Mouse (Mus musculus) ES-CJ7 (cell line): ENCODE results near the gene Parp6.

Experiments used
- DNase-seq: peaks from one replicate; pipeline ENCODE4 v3.0.0; 2011; ENCODE audit warnings: low read depth, low spot score

Gene Parp6

DNA sequence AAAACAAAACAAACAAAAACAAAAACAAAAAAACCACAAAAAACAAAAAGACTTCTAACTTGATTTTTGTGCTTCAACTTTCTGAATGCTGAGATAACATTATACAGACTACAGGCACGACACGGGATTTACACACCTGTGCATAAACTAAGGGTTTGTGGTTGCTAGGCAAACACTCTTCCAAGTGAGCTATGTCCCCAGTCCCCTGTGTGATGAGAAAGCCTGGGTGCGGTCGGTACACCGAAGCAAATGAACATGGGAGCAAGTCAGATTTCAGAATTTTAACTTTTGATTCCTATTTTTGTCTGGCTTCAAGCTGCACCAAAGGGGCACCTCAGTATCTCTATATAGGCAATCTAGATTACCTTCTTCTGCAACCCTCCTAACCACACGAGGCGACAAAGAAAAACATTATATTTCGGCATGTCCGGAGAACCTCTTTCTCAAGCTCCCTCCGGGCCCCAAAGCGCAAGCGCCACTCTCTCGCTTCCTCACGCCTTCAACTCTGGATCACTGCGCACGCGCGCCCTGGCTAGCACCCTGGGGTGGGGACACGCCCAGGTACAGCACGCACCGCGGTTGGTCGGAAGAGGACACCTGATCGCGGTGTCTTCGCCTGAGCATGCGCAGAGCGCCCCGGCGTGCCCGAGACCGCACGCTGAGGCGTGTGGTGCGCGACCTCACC is at the start of gene Parp6:
Gene Parp6 (plus strand): TSS at position 663 of the 685 bp plus-strand sequence.
- DNase-seq, result peak; percentile 99

DNA sequence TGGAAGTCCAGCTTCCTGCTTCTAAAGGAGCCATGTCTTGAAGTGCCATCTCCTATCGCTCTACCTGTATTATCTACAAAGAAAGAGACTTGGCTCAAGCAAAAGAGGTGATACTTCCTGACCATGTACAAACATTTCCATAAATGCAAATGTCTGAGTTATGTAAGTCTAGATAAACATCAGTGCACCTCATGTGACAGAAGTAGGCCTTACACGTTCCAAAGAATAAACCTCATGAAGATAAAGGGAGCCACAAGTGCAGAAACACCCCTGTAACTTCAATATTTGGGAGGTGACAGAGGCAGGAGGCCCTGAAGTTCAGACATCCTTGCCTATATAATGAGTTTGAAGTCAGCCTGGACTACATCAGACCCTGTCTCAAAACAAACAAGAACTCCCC is 45.2 kb upstream of the Parp6 start:
- DNase-seq, result no peak

DNA sequence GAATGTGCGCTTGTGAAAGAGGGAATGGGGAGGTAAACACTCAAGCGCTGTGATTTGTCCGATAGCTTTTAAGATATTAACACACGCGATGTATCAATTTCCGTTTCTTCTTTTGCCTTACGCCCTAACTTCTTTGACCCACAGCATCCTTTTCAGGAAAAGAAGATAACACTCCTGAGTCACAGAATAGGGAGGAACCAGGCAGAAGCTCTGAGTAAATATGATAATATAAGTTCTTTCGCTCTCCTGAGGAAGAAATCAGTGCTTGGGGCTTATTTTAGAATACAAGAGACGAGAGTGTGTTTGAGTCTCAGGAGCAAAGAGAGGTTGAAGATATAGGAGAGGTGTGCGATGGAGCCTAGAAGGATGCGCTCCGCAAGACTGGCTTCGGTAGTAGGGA is 39.7 kb upstream of the Parp6 start:
- no peak for DNase-seq

DNA sequence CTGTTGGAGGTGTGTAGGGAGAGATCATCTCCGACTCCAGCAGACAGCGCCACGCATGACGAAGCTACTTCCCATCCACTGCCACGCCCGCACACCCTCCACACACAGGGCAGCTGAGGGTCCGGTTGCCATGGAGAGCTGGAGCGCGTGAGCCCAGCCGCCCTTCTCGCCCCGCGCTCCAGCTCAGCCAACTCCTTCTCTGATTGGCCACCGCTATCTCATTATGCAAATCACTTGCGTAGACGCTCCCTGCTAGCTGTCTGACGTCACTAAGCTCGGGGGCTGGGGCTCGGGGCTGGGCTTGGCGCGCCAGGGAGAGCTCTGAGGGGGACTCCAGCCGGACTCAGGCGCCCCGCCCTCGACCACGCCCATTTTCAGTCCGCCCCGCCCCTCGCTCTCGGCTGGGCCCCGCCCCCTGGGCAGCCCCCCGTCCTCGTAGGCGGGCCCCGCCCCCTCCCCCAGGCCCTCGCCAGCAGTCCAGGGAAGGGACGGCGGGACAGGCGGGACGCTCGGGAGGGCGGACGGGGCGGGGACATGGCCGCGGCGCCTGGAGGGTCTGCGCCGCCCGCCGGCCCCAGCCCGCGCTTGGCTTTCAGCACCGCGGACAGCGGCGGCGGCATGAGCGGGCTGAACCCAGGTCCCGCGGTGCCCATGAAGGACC is 39.1 kb upstream of the Parp6 start, which contains the start of gene Celf6:
Gene Celf6 (plus strand): TSS at position 74 of the 661 bp plus-strand sequence.
- peak; percentile 99 for DNase-seq

DNA sequence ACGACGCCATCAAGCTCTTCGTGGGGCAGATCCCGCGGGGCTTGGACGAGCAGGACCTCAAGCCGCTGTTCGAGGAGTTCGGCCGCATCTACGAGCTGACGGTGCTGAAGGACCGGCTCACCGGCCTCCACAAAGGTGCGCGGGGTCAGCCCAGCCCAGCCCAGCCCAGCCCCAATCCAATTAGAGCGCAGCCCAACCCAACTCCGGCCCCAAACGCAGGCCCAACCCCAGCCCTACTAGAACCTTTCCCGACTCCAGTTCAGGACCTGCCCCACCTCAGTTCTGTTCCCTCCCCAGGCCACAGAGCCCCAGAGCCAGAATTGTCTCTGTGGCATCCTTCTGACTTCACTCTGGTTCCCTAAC is 38.6 kb upstream of the Parp6 start:
- no peak for DNase-seq

DNA sequence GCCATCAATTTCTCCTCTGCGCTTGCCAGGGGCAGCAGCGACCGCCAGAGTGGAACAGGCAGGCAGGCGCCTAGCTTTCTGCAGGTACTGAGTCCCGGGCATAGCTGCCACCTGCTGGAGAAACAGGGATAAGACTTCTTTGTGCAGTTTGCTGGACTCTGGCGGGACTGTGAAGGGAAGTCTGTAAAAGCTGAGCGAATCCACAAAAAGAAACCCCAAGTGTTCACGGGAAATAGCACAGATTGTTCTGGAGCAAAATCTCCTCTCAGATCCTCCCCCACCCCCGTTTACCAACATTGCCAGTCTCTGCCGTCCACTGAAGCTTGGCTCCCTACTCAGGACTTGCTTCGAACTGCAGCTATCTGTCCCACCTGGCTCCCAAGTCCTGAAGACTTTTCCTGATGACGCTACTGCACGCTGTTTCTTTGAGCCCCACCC is 32.2 kb upstream of the Parp6 start:
- peak; percentile 86 for DNase-seq

DNA sequence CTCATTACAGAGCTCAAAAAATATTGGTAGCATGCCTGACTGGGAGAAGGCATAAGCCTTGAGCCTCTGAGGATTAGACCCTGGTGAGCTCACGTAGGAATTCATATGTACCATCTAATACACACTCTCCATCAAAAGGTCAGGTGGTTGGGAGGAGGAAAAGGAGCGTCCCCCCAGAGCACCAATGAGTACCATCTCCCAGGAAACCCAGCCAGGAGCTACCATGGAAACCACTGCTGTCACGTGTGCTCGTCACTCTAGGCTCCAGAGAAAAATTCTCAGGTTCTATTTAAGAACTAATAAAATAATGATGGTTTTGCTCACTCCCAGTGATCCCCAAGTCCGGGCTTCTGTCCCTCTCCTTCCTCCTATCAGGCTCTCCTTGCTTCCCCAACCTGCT is 28.8 kb upstream of the Parp6 start:
- DNase-seq, result no peak

DNA sequence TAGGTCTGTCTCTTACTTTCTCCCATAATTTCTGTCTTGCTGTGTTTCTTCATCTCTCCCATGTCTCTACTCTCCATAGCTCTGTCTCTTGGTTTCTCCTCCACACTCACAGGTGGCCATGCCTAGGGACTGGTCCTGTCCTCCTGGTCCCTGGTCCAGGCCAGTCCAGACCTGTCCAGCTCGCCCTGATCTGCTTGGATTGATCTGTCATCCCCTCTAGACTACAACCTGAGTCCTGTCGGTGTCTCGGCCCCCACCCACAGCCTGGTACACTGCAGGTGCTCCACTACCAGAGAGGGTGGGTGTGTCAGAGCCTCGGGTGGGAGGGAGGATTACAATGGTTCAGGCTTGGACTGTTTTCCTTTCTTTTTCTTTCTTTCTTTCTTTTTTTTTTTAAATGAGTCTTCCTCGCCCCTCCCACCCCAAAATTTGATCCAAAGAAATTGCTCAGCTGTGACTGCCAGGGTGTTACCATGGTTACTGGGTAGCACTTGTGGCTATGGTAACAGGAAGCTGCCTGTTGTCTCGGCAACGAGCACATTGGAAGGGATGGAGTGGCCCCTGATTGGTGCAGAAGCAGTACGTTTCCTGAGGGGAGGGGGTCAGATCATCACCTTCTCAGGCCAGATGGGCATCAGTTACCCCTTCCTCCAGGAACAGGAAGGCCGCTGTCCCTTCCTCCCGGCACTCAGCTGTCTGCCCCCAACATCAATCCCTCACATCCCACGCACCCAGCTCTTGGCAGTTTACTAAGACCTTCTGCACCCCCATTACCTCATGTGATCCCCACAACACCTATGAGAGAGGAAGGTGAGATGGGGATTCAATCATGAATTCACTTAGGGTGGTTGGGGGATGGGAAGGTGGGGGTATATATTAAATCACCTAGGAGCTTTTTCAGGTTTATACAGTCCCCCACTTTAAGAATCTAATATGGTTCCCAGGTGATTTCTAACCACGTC is 28.1 kb upstream of the Parp6 start:
- DNase-seq, result peak; percentile 39

DNA sequence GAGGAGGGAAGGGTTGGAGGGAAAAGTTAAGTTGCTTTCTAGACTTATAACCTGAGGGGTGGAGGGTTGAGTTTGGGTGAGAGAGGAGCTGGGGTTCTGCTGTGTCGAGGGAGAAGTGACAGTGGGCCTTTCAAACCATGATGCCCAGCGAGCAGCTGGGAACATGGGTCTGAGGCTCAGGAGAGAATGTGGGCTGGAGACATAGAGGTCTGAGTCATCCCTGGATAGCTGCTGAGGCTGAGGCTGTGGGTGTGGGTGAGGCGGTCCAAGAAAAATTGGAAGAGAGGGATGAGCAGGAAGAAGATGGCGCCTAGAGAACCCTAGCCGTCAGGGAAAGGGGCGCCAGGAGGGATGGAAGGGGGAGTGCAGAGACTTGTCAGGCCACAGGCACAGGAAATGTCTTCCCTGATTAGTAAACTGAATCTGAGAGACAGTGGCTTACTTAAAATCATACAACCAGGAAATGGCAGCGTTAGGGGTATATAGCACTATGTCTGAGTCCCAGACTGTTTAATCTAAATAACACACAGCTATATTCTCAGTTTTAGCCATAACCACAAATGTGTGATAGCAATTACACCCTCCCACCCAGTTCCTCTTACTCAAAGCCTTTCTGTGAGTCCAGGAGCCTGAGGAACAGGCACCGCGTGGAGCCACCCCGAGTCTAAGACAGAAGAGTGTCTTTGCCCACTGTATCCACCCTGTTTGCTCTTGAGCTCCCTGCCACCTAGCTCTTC is 27.2 kb upstream of the Parp6 start:
- no peak for DNase-seq

DNA sequence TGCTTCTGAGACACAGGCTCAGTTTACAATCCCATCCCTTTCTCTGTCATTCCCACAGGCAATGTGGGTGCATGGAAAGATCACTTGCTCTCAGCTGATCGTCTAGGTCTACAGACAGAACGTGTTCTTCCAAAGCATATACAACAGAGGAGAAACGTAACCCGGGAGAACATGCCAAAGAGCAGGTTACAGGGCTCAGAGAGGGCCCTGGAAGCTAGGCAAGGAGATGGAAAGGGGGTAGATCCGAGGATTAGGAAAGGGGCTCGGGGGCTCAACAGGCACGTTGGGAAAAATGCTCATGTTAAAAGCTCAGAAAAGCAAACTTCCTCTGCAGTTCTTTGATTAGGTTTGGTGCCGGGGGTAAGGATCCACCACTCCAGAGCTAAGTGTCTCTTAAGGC is 15.4 kb upstream of the Parp6 start:
- no peak for DNase-seq

DNA sequence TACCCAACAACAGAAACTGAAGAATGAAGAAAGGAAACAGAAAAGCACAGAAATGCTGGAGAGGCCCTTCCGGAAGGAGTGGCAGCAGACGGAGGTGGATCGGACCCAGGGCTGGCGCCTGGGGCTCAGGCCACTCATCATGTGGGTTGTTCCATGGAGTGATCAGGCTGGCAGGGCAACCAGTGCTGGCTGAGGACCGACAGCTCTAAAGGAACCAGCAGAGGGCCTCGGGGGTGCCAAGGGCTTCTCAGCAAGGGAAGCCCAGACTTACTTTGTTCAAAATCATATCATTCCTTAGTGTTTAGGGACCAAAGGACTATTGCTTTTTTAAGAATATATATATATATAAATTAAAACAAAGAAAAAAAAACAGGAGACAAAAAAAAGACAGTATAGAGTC is 11.1 kb upstream of the Parp6 start:
- no peak for DNase-seq

DNA sequence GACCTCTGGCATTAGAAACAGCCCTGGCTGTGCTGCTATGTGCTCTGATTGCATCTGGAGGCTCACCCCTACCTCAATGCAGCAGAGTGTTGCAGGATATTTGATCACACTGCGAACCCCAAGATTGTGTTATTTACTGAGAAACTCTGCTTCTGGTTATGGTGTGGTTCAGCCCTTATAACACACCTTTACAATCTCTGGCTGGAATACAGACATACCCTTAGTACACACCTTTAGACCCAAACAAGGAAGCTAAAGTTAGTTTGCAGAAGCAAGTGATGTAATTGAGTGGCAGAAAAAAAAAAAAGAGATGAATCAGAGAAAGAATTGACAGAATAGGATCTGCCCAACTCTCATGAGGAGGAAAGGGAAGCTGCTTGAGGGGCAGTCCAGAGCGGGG is 6.1 kb upstream of the Parp6 start:
- DNase-seq, result no peak

DNA sequence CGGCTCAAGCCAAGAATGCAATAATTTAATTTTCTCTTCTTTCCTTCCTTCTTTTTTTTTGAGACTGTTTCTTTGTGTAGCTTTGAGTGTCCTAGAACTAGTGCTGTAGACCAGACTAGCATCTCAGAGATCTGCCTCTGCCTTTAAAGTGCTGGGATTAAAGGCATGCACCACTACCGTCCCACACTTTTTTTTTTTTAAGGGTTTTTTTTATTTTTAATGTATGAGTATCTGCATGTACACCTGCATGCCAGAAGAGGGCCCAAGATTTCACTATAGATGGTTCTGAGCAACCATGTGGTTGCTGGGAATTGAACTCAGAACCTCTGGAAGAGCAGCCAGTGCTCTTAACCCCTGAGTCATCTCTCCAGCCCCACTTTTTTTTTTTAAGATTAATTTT is 1.3 kb upstream of the Parp6 start:
- no peak for DNase-seq

DNA sequence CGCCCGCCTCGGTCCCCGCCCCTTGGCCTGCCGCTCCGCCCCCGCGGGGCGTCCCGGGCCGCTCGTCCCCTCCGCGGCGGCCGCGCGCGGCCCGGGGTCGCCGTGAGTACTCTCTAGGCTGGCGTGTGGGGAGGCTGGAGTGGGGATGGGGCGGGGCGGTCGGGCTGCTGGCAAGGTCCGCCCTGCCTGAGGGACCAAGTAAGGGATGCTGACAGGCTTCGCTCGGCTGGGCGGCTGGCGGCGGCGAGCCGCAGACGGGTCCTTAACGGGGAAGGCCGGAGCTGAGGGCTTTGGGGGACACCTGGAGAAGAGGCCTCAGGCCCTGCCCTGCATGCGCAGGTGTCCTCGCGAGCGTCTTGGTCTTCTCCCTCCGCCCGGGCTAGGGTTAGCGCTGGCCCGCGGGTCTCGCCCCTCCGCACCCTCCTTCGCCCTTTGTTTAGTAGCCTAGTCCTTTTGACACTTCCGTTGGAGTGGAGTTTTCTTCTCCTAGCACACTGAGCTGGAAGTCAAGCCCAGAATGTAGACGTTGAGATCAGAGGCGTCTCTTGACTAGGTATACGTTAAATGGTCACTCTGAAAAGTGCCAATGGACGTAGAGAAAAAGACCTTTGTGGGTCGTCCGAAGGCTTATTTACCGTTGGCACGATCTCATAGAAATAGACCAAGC is 356 bp downstream of the Parp6 start:
- no peak for DNase-seq

DNA sequence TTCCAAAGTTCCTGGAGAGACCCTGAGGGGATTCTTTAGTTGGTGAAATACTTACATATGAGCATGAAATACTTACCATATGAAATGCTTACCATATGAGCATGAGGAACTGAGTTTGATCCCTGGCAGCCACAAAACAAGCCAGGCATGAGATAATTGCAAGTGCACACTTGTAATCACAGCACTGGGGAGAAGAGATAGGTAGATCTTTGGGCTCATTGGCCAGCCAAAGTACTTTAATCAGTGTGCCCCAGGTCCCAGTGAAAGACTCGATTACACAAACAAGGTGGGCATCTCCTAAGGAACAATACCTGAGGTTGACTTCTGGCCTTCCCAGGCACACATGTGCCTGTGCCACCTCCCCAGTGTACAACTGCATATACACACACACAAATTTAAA is 21.3 kb downstream of the Parp6 start:
- DNase-seq, result no peak

DNA sequence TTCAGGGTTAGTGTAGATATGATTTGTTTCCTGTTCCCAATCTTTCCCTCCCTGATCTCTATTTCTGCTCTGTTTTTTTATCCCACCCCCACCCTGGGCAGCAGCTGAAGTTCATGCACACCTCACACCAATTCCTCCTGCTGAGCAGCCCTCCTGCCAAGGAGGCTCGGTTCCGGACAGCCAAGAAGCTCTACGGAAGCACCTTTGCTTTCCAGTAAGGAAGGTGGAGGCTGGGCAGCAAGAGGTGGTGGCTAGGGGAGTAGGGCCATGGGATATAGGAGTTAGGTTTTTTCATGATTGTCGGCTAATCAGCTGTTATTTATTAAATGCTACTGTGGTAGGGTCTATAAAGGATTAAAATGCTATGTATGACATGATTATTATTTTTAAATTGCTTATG is 22.9 kb downstream of the Parp6 start:
- DNase-seq, result no peak

DNA sequence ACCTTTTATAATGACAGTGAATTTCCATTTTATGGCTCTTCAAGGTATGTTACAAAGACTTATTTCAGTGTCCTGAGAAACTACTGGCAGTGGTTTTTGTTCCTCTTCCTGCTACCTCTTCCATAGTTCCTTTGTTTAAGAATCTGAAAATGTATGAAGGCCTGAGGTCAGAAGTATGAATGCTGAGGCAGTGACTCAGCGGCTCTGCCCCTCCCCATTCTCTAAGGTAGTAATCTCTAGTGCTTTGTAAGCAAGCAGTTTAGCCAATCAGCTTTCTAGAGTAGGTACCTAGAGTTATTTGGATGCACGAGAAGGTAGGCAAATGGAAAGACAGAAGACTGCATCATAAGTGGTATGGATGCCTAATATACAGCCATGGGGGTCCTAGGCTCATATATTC is 24.2 kb downstream of the Parp6 start:
- DNase-seq, result no peak

DNA sequence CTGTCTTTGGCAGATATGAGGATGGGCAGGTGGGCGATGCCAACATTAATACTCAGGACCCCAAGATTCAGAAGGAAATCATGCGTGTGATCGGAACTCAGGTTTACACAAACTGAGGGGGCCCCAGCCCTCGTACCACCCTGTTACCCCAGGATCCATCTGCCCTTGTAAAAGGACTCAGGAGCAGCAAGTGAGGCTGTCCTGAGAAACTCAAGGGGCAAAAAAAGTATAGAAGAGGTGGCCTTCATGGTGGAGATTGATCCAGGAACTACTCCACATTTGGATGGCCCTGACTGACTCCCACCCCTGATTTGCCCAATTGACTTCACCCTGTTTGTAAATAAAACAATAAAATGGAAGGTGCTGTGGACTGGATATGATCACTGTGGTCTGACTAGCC is 32.8 kb downstream of the Parp6 start:
- DNase-seq, result no peak

DNA sequence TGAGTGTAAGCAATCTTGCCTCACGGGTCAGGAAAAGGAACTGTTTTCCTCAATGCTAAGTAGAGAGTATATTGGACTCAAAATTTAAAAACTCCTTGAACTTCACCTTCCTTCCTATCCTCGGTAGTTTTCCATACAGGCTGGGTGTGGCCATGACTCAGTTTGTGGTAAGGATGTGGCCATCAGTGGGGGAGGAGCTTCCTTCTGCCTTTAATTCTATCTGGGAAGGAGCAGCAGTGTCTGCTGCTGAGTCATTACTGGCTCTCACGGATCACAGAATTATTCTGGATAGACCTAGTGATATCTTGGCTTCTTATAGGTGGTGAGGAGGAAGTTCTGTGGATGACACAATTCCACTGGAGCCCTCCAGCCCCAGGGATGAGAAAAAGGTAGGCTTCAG is 36.3 kb downstream of the Parp6 start:
- DNase-seq, result peak; percentile 76

DNA sequence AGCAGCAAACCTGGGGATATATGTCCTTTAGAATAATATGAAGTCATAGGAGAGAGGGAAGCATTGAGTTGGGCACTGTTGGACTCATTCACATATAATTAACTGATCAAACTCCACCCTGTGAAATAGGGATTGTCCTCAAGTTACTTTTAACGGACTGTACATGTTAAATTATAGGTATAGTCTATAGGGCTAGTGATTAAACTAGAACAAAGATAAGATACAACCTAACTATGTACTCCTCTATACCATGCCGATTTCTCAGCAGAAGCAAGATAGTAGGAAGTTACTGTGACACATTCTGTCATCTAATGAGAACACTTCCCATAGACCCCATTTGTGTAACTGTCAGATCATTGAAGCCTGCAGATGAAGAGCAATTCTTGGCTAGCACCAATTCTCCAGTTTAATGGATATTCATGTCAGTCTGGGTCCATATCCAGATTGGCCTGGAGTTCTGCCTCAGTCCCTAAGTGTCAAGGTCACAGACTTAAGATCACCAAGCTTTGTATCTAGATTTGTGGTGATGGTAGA is 37.4 kb downstream of the Parp6 start:
- DNase-seq, result no peak
